In the genomic region with DNA sequence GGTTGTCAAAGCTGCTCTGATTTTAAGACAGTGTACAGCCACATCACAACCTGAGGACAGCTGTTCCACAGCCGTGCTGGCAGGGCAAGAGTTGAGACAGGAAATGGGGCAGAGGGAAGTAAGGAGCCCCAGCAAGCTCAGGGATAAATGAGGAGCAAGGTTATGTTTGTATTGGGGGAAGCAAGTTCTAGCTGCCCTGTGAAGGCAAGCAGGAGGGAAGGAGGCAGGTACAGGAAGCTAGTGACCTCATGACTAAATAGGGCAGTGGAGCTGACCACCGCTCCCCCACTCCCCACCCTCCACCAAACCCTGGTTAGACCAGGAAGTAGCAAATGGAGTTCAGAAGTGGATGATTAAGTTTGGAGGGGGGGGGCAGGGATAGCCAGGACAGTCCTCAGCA, we compare ENCODE assay signal across 19 mouse cellular contexts. TPM values are rescaled to one million over a fixed set of nuclear protein-coding genes. Genes with fewer than 3 reads are reported as not detected.
"Had no signal": no experiment of that assay in that cellular context is flagged by ENCODE, and none has a peak within 500 bp of the region (broad histone marks: within the 10 kb centered on the region; RNA-seq: fewer than 3 reads in every experiment).

No protein-coding gene starts in this region.

- H3K4me3 ChIP-seq: limb, embryonic 10.5 days; limb, embryonic 13.5 days; liver, embryonic 13.5 days; midbrain, embryonic 12.5 days; midbrain, embryonic 15.5 days; neural tube, embryonic 12.5 days; neural tube, embryonic 15.5 days; stomach, embryonic 15.5 days had no signal

- H3K9me3 ChIP-seq: limb, embryonic 10.5 days; limb, embryonic 13.5 days; liver, embryonic 13.5 days; midbrain, embryonic 12.5 days; midbrain, embryonic 15.5 days; neural tube, embryonic 12.5 days; neural tube, embryonic 15.5 days; stomach, embryonic 15.5 days had no signal

- ATAC-seq: lung, postnatal 0 days; midbrain, embryonic 15.5 days had no signal

- H3K4me1 ChIP-seq: limb, embryonic 13.5 days; midbrain, embryonic 12.5 days; midbrain, embryonic 15.5 days; neural tube, embryonic 12.5 days; neural tube, embryonic 15.5 days had no signal

- H3K36me3 ChIP-seq: limb, embryonic 10.5 days; limb, embryonic 13.5 days; liver, embryonic 13.5 days; midbrain, embryonic 12.5 days; midbrain, embryonic 15.5 days; neural tube, embryonic 12.5 days; neural tube, embryonic 15.5 days; stomach, embryonic 15.5 days had no signal

- H3K4me2 ChIP-seq: limb, embryonic 13.5 days; liver, embryonic 13.5 days; lung, embryonic 14.5 days; midbrain, embryonic 12.5 days; midbrain, embryonic 15.5 days; neural tube, embryonic 12.5 days; neural tube, embryonic 15.5 days; stomach, embryonic 15.5 days had no signal

- H3K27me3 ChIP-seq: limb, embryonic 13.5 days; midbrain, embryonic 15.5 days; neural tube, embryonic 12.5 days; neural tube, embryonic 15.5 days; stomach, embryonic 15.5 days had no signal

- H3K9ac ChIP-seq: limb, embryonic 13.5 days; liver, embryonic 13.5 days; lung, embryonic 14.5 days; midbrain, embryonic 12.5 days; midbrain, embryonic 15.5 days; neural tube, embryonic 12.5 days; neural tube, embryonic 15.5 days; stomach, embryonic 15.5 days had no signal

- H3K27ac ChIP-seq: limb, embryonic 10.5 days; limb, embryonic 13.5 days; liver, embryonic 13.5 days; macrophage; midbrain, embryonic 12.5 days; midbrain, embryonic 15.5 days; neural tube, embryonic 12.5 days; neural tube, embryonic 15.5 days; stomach, embryonic 15.5 days had no signal

- DNase-seq: kidney, adult 18-20 months; kidney, adult 9 months; kidney, postnatal 14 days; layer of hippocampus, adult 9-11 months; liver, embryonic 13.5 days; lung, embryonic 14.5 days; right cerebral cortex, postnatal 25 days; spleen, adult 18-20 months; thymus, adult 2 months had no signal

RNA-seq across cellular contexts. Expression of gene Tmprss6, which starts 12.6 kb away (rescaled TPM):
- total RNA-seq: megakaryocyte, adult 5-6 weeks had no signal
- polyA plus RNA-seq: macrophage had no signal

RNA-seq across cellular contexts. Expression of gene Il2rb, which starts 14.1 kb away (rescaled TPM):
- polyA plus RNA-seq: limb, embryonic 10.5 days; midbrain, embryonic 12.5 days; neural tube, embryonic 12.5 days had no signal
